Mouse (Mus musculus): ENCODE data around the gene Col4a3bp.

- TF ChIP-seq POLR2A (IDR thresholded peaks at IDR 0.05; ENCODE audit: low read depth, low read length) = no peak
- no peak for TF ChIP-seq CHD2 (IDR thresholded peaks at IDR 0.05; ENCODE audit: low read length)
- no peak for TF ChIP-seq NRF1 (IDR thresholded peaks at IDR 0.05; ENCODE audit: low read depth, low read length)
- TF ChIP-seq CTCF (conservative IDR thresholded peaks at IDR 0.05 in 1 of 2, IDR thresholded peaks at IDR 0.05 in 1 of 2; ENCODE audit: low read depth in 2 of 2, low read length in 2 of 2) = no peak
- TF ChIP-seq EP300 (IDR thresholded peaks at IDR 0.05; ENCODE audit: low read length) = no peak
- no peak for TF ChIP-seq MAX (IDR thresholded peaks at IDR 0.05; ENCODE audit: low read length)
- TF ChIP-seq E2F4 (IDR thresholded peaks at IDR 0.05; ENCODE audit: insufficient replicate concordance, low read depth, low read length) = no peak
- no peak for TF ChIP-seq MAFK (IDR thresholded peaks at IDR 0.05; ENCODE audit: insufficient replicate concordance, low read length)
- TF ChIP-seq TCF12 (IDR thresholded peaks at IDR 0.05; ENCODE audit: low read depth, low read length) = no peak
- no peak for TF ChIP-seq RCOR1 (conservative IDR thresholded peaks at IDR 0.05; ENCODE audit: low read depth, low read length)
- no peak for TF ChIP-seq JUND (conservative IDR thresholded peaks at IDR 0.05; ENCODE audit: low read depth, low read length)
- no peak for TF ChIP-seq TBP (conservative IDR thresholded peaks at IDR 0.05; ENCODE audit: low read depth, low read length)
- TF ChIP-seq BHLHE40 (IDR thresholded peaks at IDR 0.05; ENCODE audit: low read depth, low read length) = no peak
Observed at GRCm38 (mm10) chr13:96656673-96657072, 114.3 kb downstream of the Col4a3bp start.

Measured in CH12.LX (cell line).